Mouse (Mus musculus) heart, embryonic 11.5 days (tissue): ENCODE data around the gene Fbf1. TPM values are rescaled to one million over a fixed set of nuclear protein-coding genes. Genes with fewer than 3 reads are reported as not detected.
"Not testable (repeated sequence)": the region's sequence is repeated elsewhere in the genome, so short reads cannot be mapped to it uniquely, and the experiment has no call there.

Experiments
- ATAC-seq: fragments of 200-750 bp; cut with Nextera tagmentation; replicated peaks from 2 replicates; pipeline ENCODE4 v1.8.0; 2017; ENCODE audit warnings: moderate library complexity; ENCODE audit not compliant: insufficient number of reproducible peaks, low FRiP score, low TSS enrichment
- H3K27ac ChIP-seq: fragments of 300-500 bp; sonication (generic); 2 replicates; pipeline ENCODE4 v1.5.1; 2014; ENCODE audit warnings: mild to moderate bottlenecking, low read depth, low read length
- H3K27me3 ChIP-seq: fragments of 300-500 bp; sonication (generic); 2 replicates; pipeline ENCODE4 v1.6.1; 2014; ENCODE audit warnings: mild to moderate bottlenecking, low read length, mixed read lengths; ENCODE audit not compliant: control insufficient read depth, insufficient read depth
- H3K36me3 ChIP-seq: fragments of 300-500 bp; sonication (generic); 2 replicates; pipeline ENCODE4 v1.6.1; 2014; ENCODE audit warnings: mild to moderate bottlenecking, low read length, moderate library complexity, mixed read lengths; ENCODE audit not compliant: control insufficient read depth, insufficient read depth
- H3K4me1 ChIP-seq: fragments of 300-500 bp; sonication (generic); 2 replicates; pipeline ENCODE4 v1.6.1; 2014; ENCODE audit warnings: low read length; ENCODE audit not compliant: control insufficient read depth, insufficient read depth
- H3K4me2 ChIP-seq: fragments of 300-500 bp; sonication (generic); 2 replicates; pipeline ENCODE4 v1.6.1; 2014; ENCODE audit warnings: mild to moderate bottlenecking, moderate library complexity
- H3K4me3 ChIP-seq: fragments of 300-500 bp; sonication (generic); 2 replicates; pipeline ENCODE4 v1.5.1; 2014; ENCODE audit warnings: low read depth, low read length
- H3K9ac ChIP-seq: fragments of 300-500 bp; sonication (generic); 2 replicates; pipeline ENCODE4 v1.6.1; 2014; ENCODE audit warnings: mild to moderate bottlenecking, low read depth, low read length, moderate library complexity
- H3K9me3 ChIP-seq: fragments of 300-500 bp; sonication (generic); replicated peaks from 2 replicates; pipeline ENCODE4 v1.6.1; 2016; ENCODE audit warnings: low read length; ENCODE audit not compliant: control insufficient read depth
- WGBS: fragments of 180-500 bp; shearing (Covaris S2); extraction: QIAGEN DNeasy Blood & Tissue Kit; methylation state at CpG from one replicate; pipeline ENCODE4 v1.1.7; 2014; ENCODE audit not compliant: insufficient replicate concordance; 5-methylcytosine and 5-hydroxymethylcytosine counted together
- polyA plus RNA-seq: library from polyadenylated mRNA; unstranded; fragments of >200 nt; fragmentation: Nextera tagmentation; extraction: Ambion mirVana; gene quantifications from 2 replicates; pipeline ENCODE4 v1.2.1, GENCODE M21; 2014

Gene Fbf1
- polyA plus RNA-seq, 1 experiment from 2014 or later = 20.3 TPM

DNA sequence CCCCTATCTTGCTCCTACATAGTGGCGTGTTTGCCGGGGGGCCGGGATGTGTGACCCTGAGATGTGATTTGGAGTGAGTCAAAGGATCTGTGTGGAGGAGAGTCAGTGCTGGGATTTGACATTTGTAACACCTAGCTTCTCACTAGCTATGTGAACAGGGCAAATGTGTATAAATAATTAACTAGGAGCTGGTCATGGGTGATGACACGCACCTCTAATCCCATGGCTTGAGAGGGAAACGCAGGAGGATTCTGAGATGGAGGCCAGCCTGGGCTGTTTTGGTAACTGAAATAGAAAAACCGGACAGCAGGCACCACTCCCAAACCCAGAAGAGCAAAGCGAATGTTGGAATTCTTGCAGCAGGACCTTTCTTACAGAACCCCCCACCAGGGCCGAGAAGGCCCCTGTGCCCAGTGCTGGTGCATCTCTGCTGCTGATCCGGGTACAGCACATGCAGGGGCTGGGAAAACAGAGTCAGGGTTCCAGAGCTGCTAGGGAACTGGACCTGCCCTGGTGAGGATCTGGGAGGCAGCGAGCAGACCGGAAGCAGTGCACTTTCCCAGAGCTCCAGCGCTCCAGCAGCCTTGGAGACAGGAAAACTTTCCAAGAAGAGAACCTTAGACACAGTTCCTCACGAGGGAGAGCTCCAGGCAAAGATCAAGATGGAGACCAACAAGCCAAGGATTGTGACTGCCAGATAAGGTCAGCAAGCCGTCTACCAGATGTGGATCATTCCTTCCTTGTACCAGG is 69.1 kb downstream of the Fbf1 start:
- H3K4me1 ChIP-seq = peaks cover 51% of the 10 kb centered on the region
- no peak overlapping the region for H3K9ac ChIP-seq
- 65% methylated on average over 14 of the region's 14 CpGs for WGBS
- H3K9me3 ChIP-seq = no peaks in the 10 kb centered on the region
- no peak for ATAC-seq
- H3K27ac ChIP-seq = peak overlapping the region; percentile 92
- no peak overlapping the region for H3K4me3 ChIP-seq
- H3K36me3 ChIP-seq = no peaks in the 10 kb centered on the region
- no peak overlapping the region for H3K4me2 ChIP-seq
- no peaks in the 10 kb centered on the region for H3K27me3 ChIP-seq

GRCm38 (mm10) chr11:116096213-116097108 is 71.5 kb downstream of the Fbf1 start:
- Histone ChIP-seq H3K36me3 (no peaks in the 10 kb centered on the region), H3K4me1 (peaks cover 30% of the 10 kb centered on the region), H3K27ac (no peak overlapping the region), H3K9ac (no peak overlapping the region), H3K9me3 (no peaks in the 10 kb centered on the region), H3K4me3 (no peak overlapping the region), H3K4me2 (no peak overlapping the region), H3K27me3 (no peaks in the 10 kb centered on the region)
- ATAC-seq = no peak
- 85% methylated on average over 5 of the region's 5 CpGs for WGBS

DNA sequence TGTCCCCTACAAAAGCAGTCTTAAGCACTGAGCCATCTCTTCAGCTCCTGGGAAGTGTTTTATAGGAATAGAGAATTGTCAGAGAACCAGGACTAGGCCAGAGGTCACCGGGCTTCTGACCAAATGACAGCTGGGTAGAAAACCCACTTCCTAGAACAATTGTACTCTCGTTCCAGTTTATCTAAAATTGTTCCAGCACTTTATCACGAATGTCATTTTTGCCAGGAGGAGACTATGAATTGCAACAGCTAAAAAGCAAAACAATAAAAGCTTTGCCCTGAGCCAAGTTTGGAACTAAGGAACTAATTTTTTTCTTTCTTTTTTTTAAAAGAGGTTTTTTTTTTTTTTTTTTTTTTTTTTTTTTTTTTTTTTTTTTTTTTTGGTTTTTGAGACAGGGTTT is 72.4 kb downstream of the Fbf1 start:
- H3K4me2 ChIP-seq = no peak overlapping the region
- peaks cover 21% of the 10 kb centered on the region for H3K4me1 ChIP-seq
- 51% methylated on average over 3 of the region's 3 CpGs for WGBS
- H3K36me3 ChIP-seq = no peaks in the 10 kb centered on the region
- H3K9me3 ChIP-seq = no peaks in the 10 kb centered on the region
- ATAC-seq = no peak
- no peaks in the 10 kb centered on the region for H3K27me3 ChIP-seq
- no peak overlapping the region for H3K27ac ChIP-seq
- no peak overlapping the region for H3K4me3 ChIP-seq
- no peak overlapping the region for H3K9ac ChIP-seq

- Histone ChIP-seq H3K9me3 (no peaks in the 10 kb centered on the region), H3K4me1 (peaks cover 6% of the 10 kb centered on the region; the same call in 1 of the 2 replicates), H3K4me2 (peak overlapping the region; percentile 33), H3K27me3 (no peaks in the 10 kb centered on the region), H3K9ac (no peak overlapping the region), H3K4me3 (no peak overlapping the region), H3K36me3 (no peaks in the 10 kb centered on the region), H3K27ac (peak overlapping the region; percentile 73)
- WGBS = 30% methylated on average over 16 of the region's 16 CpGs
- 0 out of 2 replicates have a peak, but pooled peaks have one; percentile 19 for ATAC-seq
These were observed 74.0 kb downstream of the Fbf1 start for GRCm38 (mm10) chr11:116093771-116094565.

GRCm38 (mm10) chr11:116092959-116093358 is 75.0 kb downstream of the Fbf1 start:
- H3K4me3 ChIP-seq, H3K4me2 ChIP-seq, H3K9me3 ChIP-seq, H3K27me3 ChIP-seq, ATAC-seq, H3K36me3 ChIP-seq, H3K9ac ChIP-seq, H3K4me1 ChIP-seq: not testable (repeated sequence)
- peak overlapping the region; percentile 73 for H3K27ac ChIP-seq
- 87% methylated on average over 6 of the region's 6 CpGs for WGBS

Other genes starting within 250 kb of the Fbf1 start
- gene Sap30bp, start 234.9 kb downstream of the Fbf1 start, polyA plus RNA-seq = 27.9 and 28.3 TPM in 2 replicates
- 12.3 and 13.0 TPM in 2 replicates for gene Recql5, start 234.7 kb downstream of the Fbf1 start, polyA plus RNA-seq
- gene Itgb4, start 193.5 kb downstream of the Fbf1 start, polyA plus RNA-seq = 0.51 and 0.80 TPM in 2 replicates
- gene Galk1, start 155.4 kb downstream of the Fbf1 start, polyA plus RNA-seq = 137 and 151 TPM in 2 replicates
- gene H3f3b, start 140.2 kb downstream of the Fbf1 start, polyA plus RNA-seq = 734 and 757 TPM in 2 replicates
- gene Unk, start 137.8 kb downstream of the Fbf1 start, polyA plus RNA-seq = 18.7 and 20.0 TPM in 2 replicates
- gene Unc13d, start 90.2 kb downstream of the Fbf1 start, polyA plus RNA-seq = 2.3 and 2.6 TPM in 2 replicates
- 129 and 144 TPM in 2 replicates for gene Wbp2, start 81.2 kb downstream of the Fbf1 start, polyA plus RNA-seq
- 38.3 and 40.2 TPM in 2 replicates for gene Trim47, start 41.0 kb downstream of the Fbf1 start, polyA plus RNA-seq
- 3.9 and 4.5 TPM in 2 replicates for gene Trim65, start 37.0 kb downstream of the Fbf1 start, polyA plus RNA-seq
- gene Mrpl38, start 29.3 kb downstream of the Fbf1 start, polyA plus RNA-seq = 109 and 116 TPM in 2 replicates
- 74.0 and 76.4 TPM in 2 replicates for gene Ten1, start 30.7 kb upstream of the Fbf1 start, polyA plus RNA-seq
- 29.3 and 32.3 TPM in 2 replicates for gene Acox1, start 30.9 kb upstream of the Fbf1 start, polyA plus RNA-seq
- 0.26 and 0.31 TPM in 2 replicates for gene Evpl, start 69.9 kb upstream of the Fbf1 start, polyA plus RNA-seq
- 61.5 and 61.9 TPM in 2 replicates for gene Srp68, start 106.1 kb upstream of the Fbf1 start, polyA plus RNA-seq
- 0.16 TPM in 1 of 2 replicates, not detected in the other for gene Galr2, start 112.8 kb upstream of the Fbf1 start, polyA plus RNA-seq
- gene Exoc7, start 139.1 kb upstream of the Fbf1 start, polyA plus RNA-seq = 42.5 and 46.6 TPM in 2 replicates
- gene Foxj1, start 167.2 kb upstream of the Fbf1 start, polyA plus RNA-seq = 0.07 TPM in 1 of 2 replicates, not detected in the other
- gene Rnf157, start 244.9 kb upstream of the Fbf1 start, polyA plus RNA-seq = 8.6 and 9.2 TPM in 2 replicates